17 mouse cellular contexts compared by ENCODE assay signal in the genomic region with DNA sequence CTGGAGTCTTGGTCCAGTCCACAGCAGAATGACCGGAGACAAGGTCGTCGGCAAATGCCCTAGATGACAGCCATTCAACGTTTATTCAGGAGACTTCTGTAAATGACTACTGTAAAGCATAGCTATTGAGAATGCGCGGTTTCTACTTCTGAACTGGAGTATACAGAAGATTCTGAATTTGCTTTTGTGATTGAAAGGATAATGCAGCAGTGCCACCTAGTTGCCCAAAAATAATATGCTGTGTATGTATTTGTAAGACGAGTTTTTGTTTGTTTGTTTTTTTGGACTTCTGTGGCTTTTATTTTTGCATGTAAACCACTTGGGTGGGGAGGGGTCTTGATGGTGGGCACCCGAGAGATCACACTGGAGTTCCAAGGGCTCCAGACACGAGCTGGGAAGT.
DNase-seq lines count a peak whose midpoint lies in the region; ATAC-seq and TF ChIP-seq lines count a peak whose summit lies in the region.
"Had no signal": no experiment of that assay in that cellular context is flagged by ENCODE, and none has a peak within 500 bp of the region (broad histone marks: within the 10 kb centered on the region; RNA-seq: fewer than 3 reads in every experiment).

No protein-coding gene starts in this region.

- ATAC-seq in forebrain, postnatal 0 days = peak; percentile 65; the same call in 1 of the 2 replicates
- no peak for ATAC-seq in forebrain, embryonic 15.5 days (replicated peaks)
- ATAC-seq in lung, embryonic 14.5 days (ENCODE audit: insufficient read depth) = no peak
- ATAC-seq in lung, postnatal 0 days = no peak
- ATAC-seq: inflammation-experienced regulatory T-cells, adult 6 months; midbrain, embryonic 15.5 days had no signal

- WGBS in forebrain, postnatal 0 days = 72% methylated on average over 9 of the region's 9 CpGs
- WGBS in forebrain, embryonic 15.5 days = 81% methylated on average over 9 of the region's 9 CpGs
- 72% methylated on average over 9 of the region's 9 CpGs for WGBS in lung, embryonic 14.5 days
- WGBS in lung, postnatal 0 days = 70% methylated on average over 9 of the region's 9 CpGs

- no peak overlapping the region for H3K4me3 ChIP-seq in forebrain, postnatal 0 days (ENCODE audit: low read depth, low read length)
- no peak overlapping the region for H3K4me3 ChIP-seq in forebrain, embryonic 15.5 days
- H3K4me3 ChIP-seq in lung, embryonic 14.5 days (ENCODE audit: low read depth, low read length) = no peak overlapping the region
- no peak overlapping the region for H3K4me3 ChIP-seq in lung, postnatal 0 days (ENCODE audit: low read depth, low read length)
- H3K4me3 ChIP-seq: liver, embryonic 13.5 days; midbrain, embryonic 15.5 days; neural tube, embryonic 12.5 days had no signal

- H3K9ac ChIP-seq in forebrain, postnatal 0 days = no peak overlapping the region
- no peak overlapping the region for H3K9ac ChIP-seq in forebrain, embryonic 15.5 days (replicated peaks)
- H3K9ac ChIP-seq in lung, embryonic 14.5 days = no peak overlapping the region
- no peak overlapping the region for H3K9ac ChIP-seq in lung, postnatal 0 days (replicated peaks; ENCODE audit: low read depth)
- H3K9ac ChIP-seq: liver, embryonic 13.5 days; midbrain, embryonic 15.5 days; neural tube, embryonic 12.5 days had no signal

- no peaks in the 10 kb centered on the region for H3K27me3 ChIP-seq in forebrain, postnatal 0 days (ENCODE audit: insufficient read depth, low read length)
- no peaks in the 10 kb centered on the region for H3K27me3 ChIP-seq in forebrain, embryonic 15.5 days
- no peaks in the 10 kb centered on the region for H3K27me3 ChIP-seq in lung, embryonic 14.5 days (ENCODE audit: insufficient read depth, low read length)
- no peaks in the 10 kb centered on the region for H3K27me3 ChIP-seq in lung, postnatal 0 days (replicated peaks; ENCODE audit: insufficient read depth, low read length)
- H3K27me3 ChIP-seq: liver, embryonic 13.5 days; midbrain, embryonic 15.5 days; neural tube, embryonic 12.5 days had no signal

- H3K4me2 ChIP-seq in forebrain, postnatal 0 days (ENCODE audit: low read depth) = no peak overlapping the region; the same call in 1 of the 2 replicates
- no peak overlapping the region for H3K4me2 ChIP-seq in forebrain, embryonic 15.5 days (replicated peaks)
- no peak overlapping the region for H3K4me2 ChIP-seq in lung, embryonic 14.5 days
- no peak overlapping the region for H3K4me2 ChIP-seq in lung, postnatal 0 days (replicated peaks; ENCODE audit: low read depth, low read length)
- H3K4me2 ChIP-seq: liver, embryonic 13.5 days; midbrain, embryonic 15.5 days; neural tube, embryonic 12.5 days had no signal

- H3K27ac ChIP-seq in forebrain, postnatal 0 days (ENCODE audit: low read depth, low read length) = no peak overlapping the region
- H3K27ac ChIP-seq in forebrain, embryonic 15.5 days (replicated peaks) = no peak overlapping the region
- no peak overlapping the region for H3K27ac ChIP-seq in lung, embryonic 14.5 days (ENCODE audit: low read depth)
- H3K27ac ChIP-seq in lung, postnatal 0 days (ENCODE audit: low read length) = no peak overlapping the region
- H3K27ac ChIP-seq: liver, embryonic 13.5 days; midbrain, embryonic 15.5 days; neural tube, embryonic 12.5 days had no signal

- no peaks in the 10 kb centered on the region for H3K9me3 ChIP-seq in forebrain, postnatal 0 days (ENCODE audit: low read length)
- no peaks in the 10 kb centered on the region for H3K9me3 ChIP-seq in forebrain, embryonic 15.5 days
- H3K9me3 ChIP-seq in lung, embryonic 14.5 days (ENCODE audit: low read depth, low read length) = no peaks in the 10 kb centered on the region
- no peaks in the 10 kb centered on the region for H3K9me3 ChIP-seq in lung, postnatal 0 days (ENCODE audit: low read length)
- H3K9me3 ChIP-seq: liver, embryonic 13.5 days; midbrain, embryonic 15.5 days; neural tube, embryonic 12.5 days had no signal

- H3K4me1 ChIP-seq in forebrain, postnatal 0 days (ENCODE audit: insufficient read depth) = no peaks in the 10 kb centered on the region
- H3K4me1 ChIP-seq in forebrain, embryonic 15.5 days = no peaks in the 10 kb centered on the region
- H3K4me1 ChIP-seq in lung, embryonic 14.5 days (ENCODE audit: insufficient read depth) = no peaks in the 10 kb centered on the region
- no peaks in the 10 kb centered on the region for H3K4me1 ChIP-seq in lung, postnatal 0 days (ENCODE audit: insufficient read depth, low read depth, low read length)
- H3K4me1 ChIP-seq: liver, embryonic 13.5 days; midbrain, embryonic 15.5 days; neural tube, embryonic 12.5 days had no signal

- TF ChIP-seq CTCF in forebrain, postnatal 0 days (IDR thresholded peaks at IDR 0.05; ENCODE audit: low read depth) = peak; percentile 67
- TF ChIP-seq CTCF in lung, embryonic 14.5 days (IDR thresholded peaks at IDR 0.05; ENCODE audit: low read depth) = no peak
- TF ChIP-seq CTCF in lung, postnatal 0 days (IDR thresholded peaks at IDR 0.05) = no peak
- TF ChIP-seq CTCF in brain, embryonic 14.5 days (IDR thresholded peaks at IDR 0.05; ENCODE audit: borderline replicate concordance, extremely low read depth, insufficient read depth, insufficient read length) = no peak

- no peak for TF ChIP-seq EP300 in lung, postnatal 0 days (IDR thresholded peaks at IDR 0.05)

- TF ChIP-seq POLR2A in brain, embryonic 14.5 days (IDR thresholded peaks at IDR 0.05; ENCODE audit: borderline replicate concordance, extremely low read depth, insufficient read depth, insufficient read length, poor library complexity, severe bottlenecking) = no peak

- peak; percentile 65 for DNase-seq in forebrain, postnatal 0 days
- peak; percentile 20 for DNase-seq in lung, embryonic 14.5 days
- DNase-seq in lung, postnatal 0 days (ENCODE audit: low spot score) = no peak
- DNase-seq in brain, embryonic 14.5 days (ENCODE audit: low read depth) = peak; percentile 57
- peak; percentile 8 to 30 for DNase-seq in layer of hippocampus, postnatal 25 days (ENCODE audit: extremely low spot score in 1 of 2, low spot score in 1 of 2)
- no peak for DNase-seq in urinary bladder, postnatal 4 days (ENCODE audit: low spot score in 2 of 2)
- no peak for DNase-seq in T-cell, adult 2 months (ENCODE audit: low spot score)
- DNase-seq: adrenal gland, adult 8-10 months; heart, postnatal 14 days; kidney, postnatal 10 days; liver, embryonic 13.5 days; lung, postnatal 4 days; thymus, postnatal 36 days had no signal

- no peaks in the 10 kb centered on the region for H3K36me3 ChIP-seq in forebrain, postnatal 0 days (ENCODE audit: insufficient read depth)
- H3K36me3 ChIP-seq in forebrain, embryonic 15.5 days = no peaks in the 10 kb centered on the region
- no peaks in the 10 kb centered on the region for H3K36me3 ChIP-seq in lung, embryonic 14.5 days (ENCODE audit: insufficient read depth)
- H3K36me3 ChIP-seq in lung, postnatal 0 days (ENCODE audit: insufficient read depth, low read length) = no peaks in the 10 kb centered on the region
- H3K36me3 ChIP-seq: liver, embryonic 13.5 days; midbrain, embryonic 15.5 days; neural tube, embryonic 12.5 days had no signal

Comparison
In these comparisons a context has a peak if more than half of its experiments do, and no peak if none do; other contexts are left out.
1. DNase-seq: peak in forebrain, postnatal 0 days (single experiment), lung, embryonic 14.5 days (single experiment), brain, embryonic 14.5 days (single experiment) and layer of hippocampus, postnatal 25 days (2 of 2); none in lung, postnatal 0 days (single experiment), urinary bladder, postnatal 4 days (0 of 2) and T-cell, adult 2 months (single experiment).